Mouse (Mus musculus) hindbrain, embryonic 10.5 days (tissue): ENCODE measurements around the gene Casc1. TPM values are rescaled to one million over a fixed set of nuclear protein-coding genes. Genes with fewer than 3 reads are reported as not detected.

Source experiments
- DNase-seq: peaks from one replicate; pipeline ENCODE4 v3.0.0-alpha.2; 2017; ENCODE audit warnings: low spot score
- H3K27ac ChIP-seq: fragments of 300-500 bp; sonication (generic); 2 replicates; pipeline ENCODE4 v1.5.1; 2016; ENCODE audit warnings: mild to moderate bottlenecking, moderate library complexity
- H3K27me3 ChIP-seq: fragments of 300-500 bp; sonication (generic); 2 replicates; pipeline ENCODE4 v1.6.1; 2016; ENCODE audit warnings: mild to moderate bottlenecking; ENCODE audit not compliant: poor library complexity, insufficient read depth, severe bottlenecking
- H3K36me3 ChIP-seq: fragments of 300-500 bp; sonication (generic); 2 replicates; pipeline ENCODE4 v1.6.1; 2016; ENCODE audit warnings: mild to moderate bottlenecking, moderate library complexity
- H3K4me1 ChIP-seq: fragments of 300-500 bp; sonication (generic); replicated peaks from 2 replicates; pipeline ENCODE4 v1.6.1; 2016; ENCODE audit warnings: mild to moderate bottlenecking
- H3K4me3 ChIP-seq: fragments of 300-500 bp; sonication (generic); 2 replicates; pipeline ENCODE4 v1.5.1; 2016; ENCODE audit warnings: mild to moderate bottlenecking, moderate library complexity
- H3K9me3 ChIP-seq: fragments of 300-500 bp; sonication (generic); 2 replicates; pipeline ENCODE4 v1.6.1; 2016; ENCODE audit warnings: mild to moderate bottlenecking, moderate library complexity
- whole genome bisulfite sequencing: fragments of 180-500 bp; shearing (Covaris S2); methylation state at CpG from one replicate; pipeline ENCODE4 v1.1.7; 2016; 5-methylcytosine and 5-hydroxymethylcytosine counted together
- polyA plus RNA-seq: library from polyadenylated mRNA; unstranded; fragments of >200 nt; fragmentation: Nextera tagmentation; extraction: Ambion mirVana; gene quantifications from 2 replicates; pipeline ENCODE4 v1.2.1, GENCODE M21; 2016

Casc1 gene
- polyA plus RNA-seq, 1 experiment from 2014 or later = 0.88 TPM

- WGBS = 73% methylated on average over 1 of the region's 1 CpGs
- Histone ChIP-seq H3K27me3 (no peaks in the 10 kb centered on the region), H3K27ac (no peak overlapping the region), H3K4me3 (no peak overlapping the region), H3K4me1 (no peaks in the 10 kb centered on the region), H3K36me3 (peaks cover 53% of the 10 kb centered on the region), H3K9me3 (no peaks in the 10 kb centered on the region)
- no peak for DNase-seq
Observed at GRCm38 (mm10) chr6:145234391-145234790, 23.6 kb upstream of the Casc1 start.

GRCm38 (mm10) chr6:145226296-145226695 is 15.5 kb upstream of the Casc1 start:
- 94% methylated on average over 3 of the region's 3 CpGs for WGBS
- H3K36me3 ChIP-seq = peaks cover 43% of the 10 kb centered on the region
- H3K9me3 ChIP-seq = no peaks in the 10 kb centered on the region
- H3K4me3 ChIP-seq = no peak overlapping the region
- no peak for DNase-seq
- no peaks in the 10 kb centered on the region for H3K4me1 ChIP-seq
- no peak overlapping the region for H3K27ac ChIP-seq
- H3K27me3 ChIP-seq = no peaks in the 10 kb centered on the region

GRCm38 (mm10) chr6:145224246-145224645 is 13.4 kb upstream of the Casc1 start:
- peaks cover 40% of the 10 kb centered on the region for H3K36me3 ChIP-seq
- H3K4me3 ChIP-seq = no peak overlapping the region
- H3K27ac ChIP-seq = no peak overlapping the region
- H3K9me3 ChIP-seq = no peaks in the 10 kb centered on the region
- WGBS = 92% methylated on average over 6 of the region's 6 CpGs
- H3K27me3 ChIP-seq = no peaks in the 10 kb centered on the region
- no peaks in the 10 kb centered on the region for H3K4me1 ChIP-seq
- DNase-seq = no peak

GRCm38 (mm10) chr6:145215826-145216225 is 5.0 kb upstream of the Casc1 start:
- no peaks in the 10 kb centered on the region for H3K27me3 ChIP-seq
- no peaks in the 10 kb centered on the region for H3K9me3 ChIP-seq
- H3K27ac ChIP-seq = no peak overlapping the region
- DNase-seq = no peak
- peaks cover 9% of the 10 kb centered on the region for H3K4me1 ChIP-seq
- WGBS = 95% methylated on average over 3 of the region's 3 CpGs
- peaks cover 50% of the 10 kb centered on the region for H3K36me3 ChIP-seq
- no peak overlapping the region for H3K4me3 ChIP-seq

GRCm38 (mm10) chr6:145213916-145214315 is 3.1 kb upstream of the Casc1 start:
- Histone ChIP-seq H3K9me3 (no peaks in the 10 kb centered on the region), H3K4me1 (peaks cover 17% of the 10 kb centered on the region), H3K27ac (no peak overlapping the region), H3K36me3 (peaks cover 32% of the 10 kb centered on the region), H3K27me3 (no peaks in the 10 kb centered on the region), H3K4me3 (no peak overlapping the region)
- 81% methylated on average over 2 of the region's 2 CpGs for WGBS
- DNase-seq = no peak

- peaks cover 17% of the 10 kb centered on the region for H3K4me1 ChIP-seq
- peak overlapping the region; percentile 77 for H3K4me3 ChIP-seq
- H3K27ac ChIP-seq = peak overlapping the region; percentile 95
- no peaks in the 10 kb centered on the region for H3K9me3 ChIP-seq
- no peak for DNase-seq
- no peaks in the 10 kb centered on the region for H3K27me3 ChIP-seq
- WGBS = 5% methylated on average over 21 of the region's 21 CpGs
- peaks cover 13% of the 10 kb centered on the region; the same call in 1 of the 2 replicates for H3K36me3 ChIP-seq
Observed at GRCm38 (mm10) chr6:145211376-145212305, 836 bp upstream of the Casc1 start.

GRCm38 (mm10) chr6:145210056-145210680 is 637 bp downstream of the Casc1 start:
- Histone ChIP-seq H3K27ac (peak overlapping the region; percentile 95; the same call in 1 of the 2 replicates), H3K4me1 (peaks cover 17% of the 10 kb centered on the region), H3K4me3 (peak overlapping the region; percentile 77), H3K9me3 (no peaks in the 10 kb centered on the region), H3K27me3 (no peaks in the 10 kb centered on the region), H3K36me3 (no peaks in the 10 kb centered on the region)
- DNase-seq = no peak
- 44% methylated on average over 8 of the region's 8 CpGs for WGBS

GRCm38 (mm10) chr6:145205142-145205541 is 5.7 kb downstream of the Casc1 start:
- Histone ChIP-seq H3K4me3 (no peak overlapping the region), H3K9me3 (no peaks in the 10 kb centered on the region), H3K4me1 (peaks cover 3% of the 10 kb centered on the region), H3K36me3 (no peaks in the 10 kb centered on the region), H3K27me3 (no peaks in the 10 kb centered on the region), H3K27ac (no peak overlapping the region)
- DNase-seq = no peak
- 73% methylated on average over 10 of the region's 10 CpGs for WGBS

GRCm38 (mm10) chr6:145204440-145204839 is 6.4 kb downstream of the Casc1 start:
- H3K27me3 ChIP-seq = no peaks in the 10 kb centered on the region
- H3K9me3 ChIP-seq = no peaks in the 10 kb centered on the region
- H3K4me1 ChIP-seq = no peaks in the 10 kb centered on the region
- H3K36me3 ChIP-seq = no peaks in the 10 kb centered on the region
- no peak overlapping the region for H3K27ac ChIP-seq
- DNase-seq = no peak
- 91% methylated on average over 6 of the region's 6 CpGs for WGBS
- no peak overlapping the region for H3K4me3 ChIP-seq

GRCm38 (mm10) chr6:145202432-145203125 is 8.2 kb downstream of the Casc1 start:
- Histone ChIP-seq H3K4me3 (no peak overlapping the region), H3K36me3 (no peaks in the 10 kb centered on the region), H3K4me1 (no peaks in the 10 kb centered on the region), H3K27ac (no peak overlapping the region), H3K27me3 (no peaks in the 10 kb centered on the region), H3K9me3 (no peaks in the 10 kb centered on the region)
- 83% methylated on average over 13 of the region's 13 CpGs for WGBS
- no peak for DNase-seq

GRCm38 (mm10) chr6:145197949-145198686 is 12.7 kb downstream of the Casc1 start:
- DNase-seq = no peak
- H3K4me1 ChIP-seq = no peaks in the 10 kb centered on the region
- no peaks in the 10 kb centered on the region for H3K36me3 ChIP-seq
- H3K27me3 ChIP-seq = no peaks in the 10 kb centered on the region
- H3K9me3 ChIP-seq = no peaks in the 10 kb centered on the region
- WGBS = 92% methylated on average over 8 of the region's 8 CpGs
- H3K4me3 ChIP-seq = no peak overlapping the region
- no peak overlapping the region for H3K27ac ChIP-seq

GRCm38 (mm10) chr6:145193446-145193845 is 17.4 kb downstream of the Casc1 start:
- Histone ChIP-seq H3K36me3 (no peaks in the 10 kb centered on the region), H3K27me3 (no peaks in the 10 kb centered on the region), H3K9me3 (no peaks in the 10 kb centered on the region), H3K27ac (no peak overlapping the region), H3K4me3 (no peak overlapping the region), H3K4me1 (no peaks in the 10 kb centered on the region)
- no peak for DNase-seq
- WGBS = 83% methylated on average over 11 of the region's 11 CpGs
